Mouse (Mus musculus) E14TG2a.4 (cell line): ENCODE measurements around the gene Slc13a2.

ENCODE experiments used
- H3K27me3 ChIP-seq: 2 replicates; pipeline ENCODE4 v1.6.1; 2014; ENCODE audit warnings: low read length, control low read depth; ENCODE audit not compliant: insufficient read depth
- H3K36me3 ChIP-seq: 2 replicates; pipeline ENCODE4 v1.6.1; 2014; ENCODE audit warnings: low read length, control low read depth; ENCODE audit not compliant: insufficient read depth
- H3K4me1 ChIP-seq: replicated peaks from 2 replicates; pipeline ENCODE4 v1.6.1; 2014; ENCODE audit warnings: low read depth, low read length, control low read depth
- H3K4me3 ChIP-seq: replicated peaks from 2 replicates; pipeline ENCODE4 v1.5.1; 2014; ENCODE audit warnings: mild to moderate bottlenecking, low read length
- H3K9me3 ChIP-seq: 2 replicates; pipeline ENCODE4 v1.6.1; 2014; ENCODE audit warnings: low read length, control low read depth
- CTCF ChIP-seq: conservative IDR thresholded peaks from 2 replicates; pipeline ENCODE4 v1.5.1; 2014; ENCODE audit warnings: low read length
- NANOG ChIP-seq: IDR thresholded peaks from 2 replicates; pipeline ENCODE4 v1.6.1; 2014; ENCODE audit warnings: borderline replicate concordance, low read length, mixed read lengths
- POU5F1 ChIP-seq: IDR thresholded peaks from 2 replicates; pipeline ENCODE4 v1.6.1; 2014; ENCODE audit warnings: low read length, borderline replicate concordance

Slc13a2 gene

DNA sequence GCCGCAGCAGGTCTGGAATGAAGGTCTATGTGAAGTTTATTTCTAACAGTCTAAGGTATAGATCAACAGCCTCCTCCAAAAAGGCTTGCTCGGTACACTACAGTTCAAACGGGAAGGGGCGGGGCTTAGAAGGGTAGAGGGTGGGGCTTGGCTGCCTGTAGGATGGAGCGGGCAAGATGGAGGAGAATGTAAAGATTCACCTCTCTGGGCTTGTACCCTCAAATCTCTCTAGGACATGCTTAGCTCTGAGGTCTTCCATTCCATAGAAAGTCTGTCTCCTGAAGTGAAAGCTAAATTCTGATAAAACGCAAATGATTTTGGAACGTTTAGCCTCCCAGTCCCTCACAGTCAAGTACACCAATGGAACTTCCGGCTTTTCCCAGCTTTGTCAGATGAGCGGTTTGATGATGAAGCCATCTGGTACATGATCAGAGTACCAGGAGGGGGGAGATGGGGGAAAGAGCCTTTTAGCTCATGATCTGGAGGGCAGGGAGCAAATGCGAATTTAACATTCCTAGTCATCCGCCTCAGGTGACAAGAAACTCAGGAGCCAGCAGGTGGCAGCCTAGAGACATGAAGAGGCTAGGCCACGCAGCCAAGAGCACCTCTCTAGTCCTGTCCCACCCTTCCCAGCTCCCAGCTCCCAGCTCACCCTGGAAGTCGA is 61.8 kb downstream of the Slc13a2 start:
- TF ChIP-seq POU5F1 (no peak), CTCF (peak; percentile 42), NANOG (no peak)
- Histone ChIP-seq H3K9me3 (no peaks in the 10 kb centered on the region), H3K4me1 (peaks cover 46% of the 10 kb centered on the region), H3K27me3 (peaks cover 6% of the 10 kb centered on the region; the same call in 1 of the 2 replicates), H3K4me3 (peak overlapping the region; percentile 73), H3K36me3 (no peaks in the 10 kb centered on the region)

- TF ChIP-seq CTCF (peak; percentile 86), NANOG (no peak)
- Histone ChIP-seq H3K4me1 (peaks cover 40% of the 10 kb centered on the region), H3K27me3 (no peaks in the 10 kb centered on the region; the same call in 1 of the 2 replicates), H3K9me3 (no peaks in the 10 kb centered on the region), H3K36me3 (no peaks in the 10 kb centered on the region), H3K4me3 (peak overlapping the region; percentile 73)
These were observed 63.5 kb downstream of the Slc13a2 start for GRCm38 (mm10) chr11:78358330-78359007.

DNA sequence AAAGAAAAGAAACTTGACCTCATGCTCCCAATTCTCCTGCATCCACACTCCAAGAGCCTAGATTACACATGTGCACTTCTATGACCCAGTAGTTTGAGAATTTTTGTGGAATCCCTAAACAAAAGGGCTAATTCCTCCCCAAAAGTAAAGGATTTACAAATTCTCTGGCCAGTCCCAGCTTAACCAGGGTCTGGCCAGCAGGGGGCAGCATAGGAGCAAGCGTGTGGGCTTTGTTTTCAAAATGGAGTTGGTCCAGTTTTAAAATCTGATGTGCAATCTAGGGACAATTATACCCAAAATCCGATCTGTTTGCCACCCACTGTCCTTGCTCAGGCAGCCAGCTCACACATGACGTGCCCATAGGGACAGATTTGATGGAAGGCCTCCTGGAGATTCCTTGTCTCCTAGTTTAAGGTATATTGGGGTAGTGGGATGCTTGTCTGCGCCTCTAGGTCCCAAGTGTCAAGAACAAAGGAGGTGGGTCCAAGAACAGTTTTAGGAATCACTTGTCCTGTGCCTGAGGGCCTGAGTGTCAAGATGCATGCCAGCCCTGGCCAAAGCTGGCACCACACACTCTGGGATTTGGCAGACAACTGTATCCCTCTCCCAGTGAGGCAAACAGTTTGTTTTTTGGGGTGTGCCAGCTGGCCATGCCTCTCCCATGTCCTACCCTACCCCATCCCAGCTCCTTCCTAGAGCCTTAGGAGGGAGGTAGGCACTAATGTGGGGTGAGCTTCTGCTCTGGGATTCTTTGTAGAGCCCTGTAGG is 66.4 kb downstream of the Slc13a2 start:
- Histone ChIP-seq H3K4me3 (no peak overlapping the region), H3K36me3 (no peaks in the 10 kb centered on the region), H3K9me3 (no peaks in the 10 kb centered on the region), H3K27me3 (no peaks in the 10 kb centered on the region), H3K4me1 (peaks cover 46% of the 10 kb centered on the region)
- TF ChIP-seq CTCF = peak; percentile 94
- no peak for TF ChIP-seq POU5F1

DNA sequence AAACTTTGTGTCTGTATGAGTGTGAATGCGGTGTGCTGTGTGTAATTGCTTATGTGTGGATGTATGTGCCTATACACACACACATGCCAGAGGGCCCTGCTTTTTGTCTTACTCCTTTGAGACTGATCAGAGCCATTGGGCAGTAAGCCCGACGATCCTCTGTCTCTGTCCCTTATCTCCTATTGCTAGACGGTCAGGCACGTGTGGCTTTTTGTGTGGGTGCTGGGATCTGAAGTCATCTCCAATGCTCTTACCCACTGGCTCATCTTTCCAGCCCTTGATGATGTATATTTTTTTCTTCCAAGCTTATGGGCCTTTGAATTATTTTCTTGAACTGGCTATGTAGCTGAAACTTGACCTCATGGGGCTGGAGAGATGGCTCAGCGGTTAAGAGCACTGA is 67.1 kb downstream of the Slc13a2 start:
- peaks cover 39% of the 10 kb centered on the region for H3K4me1 ChIP-seq
- no peaks in the 10 kb centered on the region for H3K27me3 ChIP-seq
- no peak for TF ChIP-seq NANOG
- no peak for TF ChIP-seq CTCF
- no peak for TF ChIP-seq POU5F1
- no peaks in the 10 kb centered on the region for H3K36me3 ChIP-seq
- no peak overlapping the region for H3K4me3 ChIP-seq
- H3K9me3 ChIP-seq = no peaks in the 10 kb centered on the region

DNA sequence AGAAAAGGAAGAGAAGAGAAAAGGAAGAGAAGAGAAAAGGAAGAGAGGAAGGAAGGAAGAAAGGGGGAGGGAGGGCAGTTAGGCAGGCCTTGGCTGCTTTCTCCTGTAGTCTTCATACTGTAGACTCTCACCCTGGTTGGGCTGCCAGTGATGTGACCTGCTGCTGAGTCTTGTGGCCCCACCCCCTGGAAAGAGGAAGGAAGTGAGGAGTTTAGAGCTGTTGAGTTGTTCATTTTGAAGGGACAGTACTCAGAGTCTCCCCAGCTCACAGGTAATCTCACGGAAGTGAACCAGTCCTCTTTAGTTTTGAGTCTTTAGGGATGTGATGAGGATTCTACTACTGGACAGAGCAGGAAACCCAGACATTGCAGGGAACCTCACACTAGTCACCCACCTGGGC is 68.9 kb downstream of the Slc13a2 start:
- H3K9me3 ChIP-seq = no peaks in the 10 kb centered on the region
- H3K27me3 ChIP-seq = no peaks in the 10 kb centered on the region
- peaks cover 15% of the 10 kb centered on the region for H3K36me3 ChIP-seq
- no peak overlapping the region for H3K4me3 ChIP-seq
- TF ChIP-seq NANOG (no peak), POU5F1 (no peak), CTCF (no peak)
- peaks cover 29% of the 10 kb centered on the region for H3K4me1 ChIP-seq

GRCm38 (mm10) chr11:78349441-78350358 is 72.3 kb downstream of the Slc13a2 start:
- no peak overlapping the region for H3K4me3 ChIP-seq

GRCm38 (mm10) chr11:78348474-78348873 is 73.5 kb downstream of the Slc13a2 start:
- peaks cover 63% of the 10 kb centered on the region for H3K4me1 ChIP-seq
- no peak overlapping the region for H3K4me3 ChIP-seq
- TF ChIP-seq NANOG = no peak
- no peak for TF ChIP-seq POU5F1
- peaks cover 24% of the 10 kb centered on the region for H3K36me3 ChIP-seq
- H3K9me3 ChIP-seq = no peaks in the 10 kb centered on the region
- H3K27me3 ChIP-seq = no peaks in the 10 kb centered on the region

More at GRCm38 (mm10) chr11:78349441-78350358, 72.3 kb downstream of the Slc13a2 start:
- no peaks in the 10 kb centered on the region for H3K27me3 ChIP-seq
- no peaks in the 10 kb centered on the region for H3K9me3 ChIP-seq
- peaks cover 54% of the 10 kb centered on the region for H3K4me1 ChIP-seq
- H3K36me3 ChIP-seq = peaks cover 24% of the 10 kb centered on the region
- TF ChIP-seq POU5F1 = no peak
- no peak for TF ChIP-seq NANOG
- no peak for TF ChIP-seq CTCF

DNA sequence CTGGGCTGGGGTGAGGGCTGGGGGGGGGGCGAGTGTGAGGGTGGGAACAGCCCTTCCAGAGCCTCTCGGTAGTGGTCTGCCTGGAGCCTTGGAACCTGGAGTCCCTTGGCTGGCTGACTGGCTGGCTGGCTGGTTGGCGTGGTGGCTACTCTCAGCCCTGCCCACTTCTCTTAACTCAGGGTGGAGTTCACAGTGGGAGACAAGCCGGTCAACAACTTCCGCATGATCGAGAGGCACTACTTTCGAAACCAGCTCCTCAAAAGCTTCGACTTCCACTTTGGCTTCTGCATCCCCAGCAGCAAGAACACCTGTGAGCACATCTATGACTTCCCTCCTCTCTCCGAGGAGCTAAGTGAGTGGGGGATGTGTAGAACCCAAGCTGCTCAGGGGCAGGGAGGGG is 74.1 kb downstream of the Slc13a2 start:
- TF ChIP-seq POU5F1 (no peak), CTCF (no peak), NANOG (no peak)
- H3K4me3 ChIP-seq = peak overlapping the region; percentile 65
- H3K4me1 ChIP-seq = peaks cover 61% of the 10 kb centered on the region
- no peaks in the 10 kb centered on the region for H3K27me3 ChIP-seq
- no peaks in the 10 kb centered on the region for H3K9me3 ChIP-seq
- H3K36me3 ChIP-seq = peaks cover 24% of the 10 kb centered on the region
